ENCODE assay signal across 8 mouse cellular contexts in genomic region chr7:101896104-101897066, GRCm38 (mm10). TPM values are rescaled to one million over a fixed set of nuclear protein-coding genes. Genes with fewer than 3 reads are reported as not detected.
DNase-seq lines count a peak whose midpoint lies in the region; ATAC-seq lines count a peak whose summit lies in the region.

No protein-coding gene starts in this region.

- H3K9ac ChIP-seq in hindbrain, embryonic 11.5 days (ENCODE audit: low read depth, low read length) = peak overlapping the region; percentile 57

- WGBS in hindbrain, embryonic 11.5 days = under 1% methylated on average over 56 of the region's 57 CpGs

- peak overlapping the region; percentile 46 for H3K4me2 ChIP-seq in hindbrain, embryonic 11.5 days (replicated peaks; ENCODE audit: low read depth, low read length)

- H3K4me3 ChIP-seq in hindbrain, embryonic 11.5 days (ENCODE audit: low read depth, low read length) = peak overlapping the region; percentile 56

- no peaks in the 10 kb centered on the region for H3K27me3 ChIP-seq in hindbrain, embryonic 11.5 days (ENCODE audit: control insufficient read depth, insufficient read depth, low read length)

- no peaks in the 10 kb centered on the region for H3K9me3 ChIP-seq in hindbrain, embryonic 11.5 days (ENCODE audit: control insufficient read depth, low read length)

- DNase-seq in Muller cell, postnatal 12 days (ENCODE audit: inconsistent ontology term) = peak; percentile 99
- DNase-seq in cerebellum, adult 9-11 months = peak; percentile 99
- DNase-seq in frontal cortex, adult 2 months (ENCODE audit: extremely low spot score in 1 of 2, low spot score in 1 of 2) = peak; percentile 98 to 99
- peak; percentile 97 for DNase-seq in hindbrain, embryonic 11.5 days (ENCODE audit: low spot score)
- peak; percentile 91 to 94 for DNase-seq in layer of hippocampus, postnatal 10 days (ENCODE audit: low spot score in 2 of 2)
- DNase-seq in lung, postnatal 10 days = peak; percentile 98
- peak; percentile 92 for DNase-seq in ovary, postnatal 36 days (ENCODE audit: low spot score)
- peak; percentile 96 for DNase-seq in thymus, postnatal 25 days

- peak; percentile 99 for ATAC-seq in hindbrain, embryonic 11.5 days (ENCODE audit: low FRiP score)

- no peaks in the 10 kb centered on the region for H3K4me1 ChIP-seq in hindbrain, embryonic 11.5 days (replicated peaks; ENCODE audit: control insufficient read depth, insufficient read depth, low read length)

- H3K36me3 ChIP-seq in hindbrain, embryonic 11.5 days (ENCODE audit: control insufficient read depth, insufficient read depth, low read length) = no peaks in the 10 kb centered on the region

- peak overlapping the region; percentile 89 for H3K27ac ChIP-seq in hindbrain, embryonic 11.5 days (ENCODE audit: low read depth, low read length)

RNA-seq across cellular contexts. Expression of gene Lamtor1, which starts 9.3 kb away (rescaled TPM):
- 186 and 205 TPM in 2 replicates for polyA plus RNA-seq in frontal cortex, adult 2 months (2012; rRNA removed)
- polyA plus RNA-seq in hindbrain, embryonic 11.5 days (2014; fragmentation: Nextera tagmentation; extraction: Ambion mirVana) = 127 TPM in 2 replicates
- total RNA-seq in layer of hippocampus, postnatal 10 days (2021) = 10 to 100 TPM; 98.0 to 98.3 TPM

RNA-seq across cellular contexts. Expression of gene Tomt, which starts 9.8 kb away (rescaled TPM):
- 0.27 and 0.28 TPM in 2 replicates for polyA plus RNA-seq in frontal cortex, adult 2 months (2012; rRNA removed)
- polyA plus RNA-seq in hindbrain, embryonic 11.5 days (2014; fragmentation: Nextera tagmentation; extraction: Ambion mirVana) = 0.48 and 0.89 TPM in 2 replicates
- total RNA-seq in layer of hippocampus, postnatal 10 days (2021) = under 1 TPM in 1 of 2 experiments, not detected in 1; 0.11 TPM

RNA-seq across cellular contexts. Expression of gene Folr1, which starts 25.8 kb away (rescaled TPM):
- 1.1 and 2.1 TPM in 2 replicates for polyA plus RNA-seq in frontal cortex, adult 2 months (2012; rRNA removed)
- polyA plus RNA-seq in hindbrain, embryonic 11.5 days (2014; fragmentation: Nextera tagmentation; extraction: Ambion mirVana) = 11.5 and 12.1 TPM in 2 replicates
- total RNA-seq in layer of hippocampus, postnatal 10 days (2021) = 10 to 100 TPM in 1 of 2 experiments, 1 to 10 TPM in 1; 1.3 to 17.2 TPM

RNA-seq across cellular contexts. Expression of gene Anapc15, which starts 32.9 kb away (rescaled TPM):
- polyA plus RNA-seq in frontal cortex, adult 2 months (2012; rRNA removed) = 60.4 and 69.4 TPM in 2 replicates
- 90.2 and 91.3 TPM in 2 replicates for polyA plus RNA-seq in hindbrain, embryonic 11.5 days (2014; fragmentation: Nextera tagmentation; extraction: Ambion mirVana)
- 10 to 100 TPM; 31.8 to 34.3 TPM for total RNA-seq in layer of hippocampus, postnatal 10 days (2021)

RNA-seq across cellular contexts. Expression of gene Lrrc51, which starts 37.3 kb away (rescaled TPM):
- 12.3 and 12.8 TPM in 2 replicates for polyA plus RNA-seq in frontal cortex, adult 2 months (2012; rRNA removed)
- polyA plus RNA-seq in hindbrain, embryonic 11.5 days (2014; fragmentation: Nextera tagmentation; extraction: Ambion mirVana) = 11.4 and 12.2 TPM in 2 replicates
- 1 to 10 TPM; 5.2 to 6.5 TPM for total RNA-seq in layer of hippocampus, postnatal 10 days (2021)

Comparison
In these comparisons a context has a peak if more than half of its experiments do, and no peak if none do; other contexts are left out.
1. Peak in every context shown above with its lines: DNase-seq, ATAC-seq, H3K4me3 ChIP-seq and H3K27ac ChIP-seq.